Mouse (Mus musculus) adipocyte (in vitro differentiated cells): ENCODE data around the gene Neurl1b.

ENCODE experiments used
- DNase-seq: peaks from one replicate; pipeline ENCODE4 v3.0.0-alpha.2; 2016; ENCODE audit warnings: low spot score

The Neurl1b gene

GRCm38 (mm10) chr17:26494642-26495468 lies 80.2 kb downstream of the Neurl1b start:
- no peak for DNase-seq
